Mouse (Mus musculus) small intestine, adult 2 months (tissue): ENCODE measurements at regions not wholly inside any gene's neighbourhood (a gene's known extent, or its start where the extent isn't known, plus 50 kb on each side); places are given as distances from the start of the nearest gene placed in this dataset.

Experiments
- CTCF ChIP-seq: fragments of 200-500 bp; IDR thresholded peaks from 2 replicates; pipeline ENCODE4 v1.5.1; 2012; ENCODE audit warnings: low read depth, mild to moderate bottlenecking, control low read depth, inconsistent platforms, low read length, moderate library complexity, mixed read lengths; ENCODE audit not compliant: insufficient replicate concordance, insufficient read length; ENCODE audit errors: extremely low read depth
- POLR2A ChIP-seq: fragments of 200-500 bp; IDR thresholded peaks from 2 replicates; pipeline ENCODE4 v1.6.1; 2012; ENCODE audit warnings: low read depth, mild to moderate bottlenecking, control low read depth, inconsistent platforms, low read length, moderate library complexity

- TF ChIP-seq CTCF (no peak), POLR2A (no peak)
Measured at GRCm38 (mm10) chr4:56627206-56627605, 112.7 kb upstream of the Gm26657 start.
